Mouse (Mus musculus): ENCODE measurements around the gene Ppa2. TPM values are rescaled to one million over a fixed set of nuclear protein-coding genes. Genes with fewer than 3 reads are reported as not detected.

The Ppa2 gene
- total RNA-seq (2014; rRNA removed; ENCODE audit: low replicate concordance) (44.5 and 46.9 TPM in 2 replicates), polyA plus RNA-seq (2015; fragmentation: Nextera tagmentation; extraction: Ambion mirVana) (146 and 154 TPM in 2 replicates)

- Histone ChIP-seq H3K4me3 (ENCODE audit: low read depth, low read length) (peak within 1 kb of the TSS; percentile 81), H3K27me3 (ENCODE audit: control insufficient read depth, insufficient read depth, low read length) (no peaks in the 10 kb centered on the region), H3K36me3 (replicated peaks; ENCODE audit: control insufficient read depth, insufficient read depth, low read length) (peaks cover 4% of the 10 kb centered on the region; the same call in 1 of the 2 replicates), H3K4me2 (ENCODE audit: low read depth, low read length) (peak within 1 kb of the TSS; percentile 75), H3K4me1 (ENCODE audit: control insufficient read depth, insufficient read depth) (no peaks in the 10 kb centered on the region; the same call in 1 of the 2 replicates), H3K9ac (replicated peaks; ENCODE audit: low read depth, low read length) (peak within 1 kb of the TSS; percentile 93), H3K27ac (ENCODE audit: low read depth) (peak within 1 kb of the TSS; percentile 98), H3K9me3 (replicated peaks; ENCODE audit: control insufficient read depth, low read length) (peaks cover 5% of the 10 kb centered on the region; the same call in 1 of the 2 replicates)
- DNase-seq (ENCODE audit: low spot score): peak; percentile 93
- ATAC-seq (ENCODE audit: insufficient read depth, low read depth): peak; percentile 92
- WGBS: under 1% methylated on average over 72 of the region's 95 CpGs
- TF ChIP-seq EP300 (IDR thresholded peaks at IDR 0.05; ENCODE audit: low read depth) (no peak), CTCF (IDR thresholded peaks at IDR 0.05; ENCODE audit: low read depth) (peak; percentile 42)
Measured at GRCm38 (mm10) chr3:133309954-133310808, at the start of gene Ppa2. Ppa2 (plus strand) TSS chr3:133310110.

- 8% methylated on average over 3 of the region's 3 CpGs for WGBS
- TF ChIP-seq CTCF (IDR thresholded peaks at IDR 0.05; ENCODE audit: low read depth) (peak; percentile 64), EP300 (IDR thresholded peaks at IDR 0.05; ENCODE audit: low read depth) (no peak)
- no peaks in the 10 kb centered on the region for H3K36me3 ChIP-seq (replicated peaks; ENCODE audit: control insufficient read depth, insufficient read depth, low read length)
- ATAC-seq (ENCODE audit: insufficient read depth, low read depth): no peak
- H3K9me3 ChIP-seq (replicated peaks; ENCODE audit: control insufficient read depth, low read length): no peaks in the 10 kb centered on the region
- H3K27me3 ChIP-seq (ENCODE audit: control insufficient read depth, insufficient read depth, low read length): no peaks in the 10 kb centered on the region
- H3K4me2 ChIP-seq (ENCODE audit: low read depth, low read length): no peak overlapping the region
- peak; percentile 21 for DNase-seq (ENCODE audit: low spot score)
- no peak overlapping the region for H3K27ac ChIP-seq (ENCODE audit: low read depth)
- no peaks in the 10 kb centered on the region for H3K4me1 ChIP-seq (ENCODE audit: control insufficient read depth, insufficient read depth)
- H3K9ac ChIP-seq (replicated peaks; ENCODE audit: low read depth, low read length): no peak overlapping the region
- H3K4me3 ChIP-seq (ENCODE audit: low read depth, low read length): no peak overlapping the region
Measured at GRCm38 (mm10) chr3:133271887-133272286, 38.0 kb upstream of the Ppa2 start.

GRCm38 (mm10) chr3:133284587-133284986, 25.3 kb upstream of the Ppa2 start:
- DNase-seq (ENCODE audit: low spot score): peak; percentile 38
- Histone ChIP-seq H3K9me3 (replicated peaks; ENCODE audit: control insufficient read depth, low read length) (no peaks in the 10 kb centered on the region), H3K27ac (ENCODE audit: low read depth) (peak overlapping the region; percentile 43; the same call in 1 of the 2 replicates), H3K9ac (replicated peaks; ENCODE audit: low read depth, low read length) (no peak overlapping the region), H3K27me3 (ENCODE audit: control insufficient read depth, insufficient read depth, low read length) (no peaks in the 10 kb centered on the region), H3K36me3 (replicated peaks; ENCODE audit: control insufficient read depth, insufficient read depth, low read length) (no peaks in the 10 kb centered on the region), H3K4me1 (ENCODE audit: control insufficient read depth, insufficient read depth) (no peaks in the 10 kb centered on the region), H3K4me2 (ENCODE audit: low read depth, low read length) (no peak overlapping the region), H3K4me3 (ENCODE audit: low read depth, low read length) (no peak overlapping the region)
- 47% methylated on average over 5 of the region's 5 CpGs for whole genome bisulfite sequencing
- ATAC-seq (ENCODE audit: insufficient read depth, low read depth): peak; percentile 30; the same call in 1 of the 2 replicates
- no peak for TF ChIP-seq CTCF (IDR thresholded peaks at IDR 0.05; ENCODE audit: low read depth)
- no peak for TF ChIP-seq EP300 (IDR thresholded peaks at IDR 0.05; ENCODE audit: low read depth)

- Histone ChIP-seq H3K4me3 (ENCODE audit: low read depth, low read length) (no peak overlapping the region), H3K9me3 (replicated peaks; ENCODE audit: control insufficient read depth, low read length) (peaks cover 12% of the 10 kb centered on the region), H3K27me3 (ENCODE audit: control insufficient read depth, insufficient read depth, low read length) (no peaks in the 10 kb centered on the region), H3K27ac (ENCODE audit: low read depth) (no peak overlapping the region), H3K36me3 (replicated peaks; ENCODE audit: control insufficient read depth, insufficient read depth, low read length) (no peaks in the 10 kb centered on the region), H3K4me2 (ENCODE audit: low read depth, low read length) (no peak overlapping the region), H3K4me1 (ENCODE audit: control insufficient read depth, insufficient read depth) (no peaks in the 10 kb centered on the region), H3K9ac (replicated peaks; ENCODE audit: low read depth, low read length) (no peak overlapping the region)
- no peak for DNase-seq (ENCODE audit: low spot score)
- TF ChIP-seq EP300 (IDR thresholded peaks at IDR 0.05; ENCODE audit: low read depth) (no peak), CTCF (IDR thresholded peaks at IDR 0.05; ENCODE audit: low read depth) (no peak)
- 74% methylated on average over 2 of the region's 2 CpGs for WGBS
- no peak for ATAC-seq (ENCODE audit: insufficient read depth, low read depth)
Measured at GRCm38 (mm10) chr3:133288795-133289194, 21.1 kb upstream of the Ppa2 start.

GRCm38 (mm10) chr3:133304328-133304727, 5.6 kb upstream of the Ppa2 start:
- H3K9ac ChIP-seq (replicated peaks; ENCODE audit: low read depth, low read length): no peak overlapping the region
- no peak overlapping the region for H3K4me2 ChIP-seq (ENCODE audit: low read depth, low read length)
- no peak overlapping the region for H3K4me3 ChIP-seq (ENCODE audit: low read depth, low read length)
- no peak overlapping the region for H3K27ac ChIP-seq (ENCODE audit: low read depth)
- H3K27me3 ChIP-seq (ENCODE audit: control insufficient read depth, insufficient read depth, low read length): no peaks in the 10 kb centered on the region
- TF ChIP-seq EP300 (IDR thresholded peaks at IDR 0.05; ENCODE audit: low read depth): no peak
- no peak for TF ChIP-seq CTCF (IDR thresholded peaks at IDR 0.05; ENCODE audit: low read depth)
- ATAC-seq (ENCODE audit: insufficient read depth, low read depth) (no peak), DNase-seq (ENCODE audit: low spot score) (no peak)
- WGBS: 82% methylated on average over 3 of the region's 3 CpGs
- no peaks in the 10 kb centered on the region for H3K4me1 ChIP-seq (ENCODE audit: control insufficient read depth, insufficient read depth)
- peaks cover 4% of the 10 kb centered on the region; the same call in 1 of the 2 replicates for H3K9me3 ChIP-seq (replicated peaks; ENCODE audit: control insufficient read depth, low read length)
- peaks cover 2% of the 10 kb centered on the region; the same call in 1 of the 2 replicates for H3K36me3 ChIP-seq (replicated peaks; ENCODE audit: control insufficient read depth, insufficient read depth, low read length)

Data from heart, postnatal 0 days (tissue).